Mouse (Mus musculus) c-Kit-positive CD71-positive TER-119-negative erythroid progenitor cells, embryonic 14.5 days (primary cell): ENCODE results near the gene Prune1.

Experiments
- DNase-seq: peaks from one replicate; pipeline ENCODE4 v3.0.0-alpha.2; 2013; ENCODE audit warnings: low read depth

The Prune1 gene

GRCm38 (mm10) chr3:95277149-95277551 lies 4.7 kb downstream of the Prune1 start:
- no peak for DNase-seq

- DNase-seq, result no peak
These were observed 5.4 kb downstream of the Prune1 start for GRCm38 (mm10) chr3:95276428-95276934.

GRCm38 (mm10) chr3:95275161-95275560 lies 6.7 kb downstream of the Prune1 start:
- DNase-seq, result no peak

GRCm38 (mm10) chr3:95274453-95274852 lies 7.4 kb downstream of the Prune1 start:
- DNase-seq, result no peak

GRCm38 (mm10) chr3:95273471-95273870 lies 8.4 kb downstream of the Prune1 start:
- no peak for DNase-seq

GRCm38 (mm10) chr3:95270766-95271364 lies 11.0 kb downstream of the Prune1 start:
- no peak for DNase-seq

- no peak for DNase-seq
These were observed 12.1 kb downstream of the Prune1 start for GRCm38 (mm10) chr3:95269789-95270188.

- no peak for DNase-seq
These were observed 14.0 kb downstream of the Prune1 start for GRCm38 (mm10) chr3:95267855-95268254.

DNA sequence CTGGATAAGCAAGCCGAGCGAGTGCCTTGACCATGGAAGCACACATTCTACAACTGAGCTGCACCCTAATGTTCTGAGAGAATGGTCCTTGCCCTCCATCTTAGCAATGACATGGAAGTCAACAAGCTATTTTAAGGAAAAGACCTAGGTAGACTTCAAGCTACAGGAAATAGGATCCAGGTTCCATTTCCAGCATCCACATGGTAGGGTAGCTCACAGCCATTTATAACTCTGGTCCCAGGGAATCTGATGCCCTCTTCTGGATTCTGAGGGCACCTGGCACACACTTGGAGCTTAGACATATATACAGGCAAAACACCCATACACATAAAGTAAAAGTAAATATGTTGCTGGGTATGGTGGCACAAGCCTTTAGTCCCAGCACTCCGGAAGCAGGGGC lies 15.8 kb downstream of the Prune1 start:
- no peak for DNase-seq

GRCm38 (mm10) chr3:95264724-95265123 lies 17.2 kb downstream of the Prune1 start:
- no peak for DNase-seq

- peak; percentile 56 for DNase-seq
These were observed 18.7 kb downstream of the Prune1 start for GRCm38 (mm10) chr3:95263089-95263739.

DNA sequence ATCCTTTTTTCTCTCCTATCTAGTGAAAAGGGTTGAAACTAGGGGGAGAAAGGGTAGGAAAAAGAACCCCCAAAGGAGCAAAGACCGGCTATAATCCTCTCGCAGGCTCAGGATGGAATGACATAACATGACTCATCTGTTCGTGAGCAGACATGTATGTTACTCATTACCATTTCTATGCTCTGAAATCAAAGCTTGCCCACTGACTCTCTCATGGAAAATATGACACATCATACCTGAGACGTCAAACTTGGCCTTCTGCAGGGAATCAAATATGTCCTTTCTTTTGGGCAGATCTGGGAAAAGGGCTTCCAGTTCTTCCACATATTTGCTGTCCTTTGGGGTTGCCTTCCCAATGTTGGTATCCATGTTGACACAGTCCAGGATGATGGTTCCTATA lies 19.9 kb downstream of the Prune1 start:
- DNase-seq, result no peak

DNA sequence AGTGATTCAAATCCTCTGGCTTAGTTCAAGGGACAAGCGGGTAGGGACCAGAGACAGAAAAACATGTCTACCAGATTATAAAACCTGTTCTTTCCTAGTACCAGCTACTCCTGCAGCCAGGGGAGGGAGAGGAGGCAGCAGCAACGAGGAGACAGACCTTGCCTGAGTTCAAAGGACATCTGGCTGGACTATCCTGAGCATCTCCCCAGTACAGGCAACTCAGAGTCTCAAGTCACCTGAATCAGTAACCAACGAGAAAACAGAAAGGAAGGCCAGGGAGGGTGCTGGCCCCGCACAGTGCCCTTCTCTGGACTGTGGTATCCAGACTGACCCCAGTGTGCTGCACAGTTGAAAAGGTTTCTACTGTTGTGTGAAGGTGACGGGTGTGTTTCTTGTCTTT lies 24.9 kb downstream of the Prune1 start:
- no peak for DNase-seq

DNA sequence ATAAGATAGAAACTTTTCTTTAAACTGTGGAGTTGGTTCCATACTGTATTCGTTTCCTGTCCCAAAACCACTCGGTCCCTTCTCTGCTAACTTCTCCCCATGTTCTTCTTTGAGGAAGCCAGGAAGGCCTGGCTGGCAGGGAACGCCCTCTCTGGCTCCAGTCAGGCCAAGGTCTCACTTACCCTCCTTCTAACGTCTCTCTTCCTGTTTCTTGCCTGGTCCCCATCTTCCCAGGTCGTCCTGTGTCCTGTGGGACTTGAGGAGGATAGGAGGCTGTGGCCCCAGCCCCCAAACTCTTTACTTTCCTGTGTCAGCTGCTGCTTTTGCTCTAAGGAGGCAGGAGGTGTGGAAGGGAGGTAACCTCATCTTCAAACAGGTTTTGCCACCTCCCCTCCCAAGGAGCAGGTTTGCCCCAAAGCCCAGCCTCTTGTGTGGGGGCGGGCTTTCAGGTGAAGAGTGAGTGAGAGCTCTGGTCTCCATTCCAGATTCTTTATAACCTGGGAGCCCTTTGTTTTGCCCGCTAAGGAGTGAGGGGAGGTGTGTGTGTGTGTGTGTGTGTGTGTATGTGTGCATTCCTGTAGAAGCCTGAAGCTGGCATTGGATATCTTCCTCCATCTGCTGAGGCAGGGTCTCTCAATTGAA lies 31.0 kb downstream of the Prune1 start, which contains the start of gene Bnipl:
Gene Bnipl, minus strand, starts transcription at position 411 of the 642 bp plus-strand sequence.
- DNase-seq, result no peak

DNA sequence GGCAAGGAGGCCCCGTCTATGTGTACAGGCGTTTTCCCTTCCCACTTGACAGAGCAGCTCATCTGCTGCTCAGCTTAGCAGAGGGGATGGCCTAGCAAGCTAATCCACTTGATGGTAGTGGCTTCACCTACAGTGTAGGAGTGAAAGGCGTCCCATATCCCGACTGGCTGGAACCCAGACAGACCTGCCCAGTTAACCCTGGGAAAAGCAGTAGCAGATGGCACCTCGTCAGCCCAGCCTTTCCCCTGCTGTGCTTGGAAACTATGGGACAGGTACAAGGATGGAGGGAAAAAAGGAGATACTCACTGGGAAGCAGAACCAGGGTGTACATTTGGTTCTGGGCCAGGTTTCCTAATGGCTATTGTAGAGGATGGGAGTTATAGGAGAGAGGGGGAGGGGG lies 31.5 kb downstream of the Prune1 start:
- no peak for DNase-seq

DNA sequence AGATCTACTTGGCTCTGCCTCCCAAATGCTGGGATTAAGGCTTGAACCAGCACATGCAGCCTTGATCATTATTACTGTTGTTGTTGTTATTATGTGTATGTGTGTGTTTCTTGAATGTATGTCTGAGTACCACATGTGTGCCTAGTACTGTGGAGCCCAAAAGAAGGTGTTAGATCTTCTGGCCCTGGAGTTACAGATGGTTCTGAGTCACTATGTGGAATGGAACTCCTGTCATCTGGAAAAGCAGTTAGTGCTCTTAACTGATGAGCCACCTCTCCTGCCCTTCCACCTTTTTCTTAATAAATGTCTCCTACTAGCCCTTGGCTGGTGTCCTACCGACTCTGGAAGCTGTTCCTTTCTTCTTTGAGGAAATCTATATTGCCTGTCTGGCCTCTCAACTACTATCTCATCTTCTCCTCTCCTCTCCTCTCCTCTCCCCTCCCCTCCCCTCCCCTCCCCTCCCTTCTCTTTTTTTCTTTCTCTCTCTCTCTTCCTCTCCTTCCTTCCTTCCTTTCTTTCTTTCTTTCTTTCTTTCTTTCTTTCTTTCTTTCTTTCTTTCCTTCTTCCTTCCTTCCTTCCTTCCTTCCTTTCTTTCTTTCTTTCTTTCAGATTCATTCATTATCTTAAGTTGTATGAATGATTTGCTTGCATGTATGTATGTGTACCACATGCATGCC lies 34.1 kb downstream of the Prune1 start:
- no peak for DNase-seq

- no peak for DNase-seq
These were observed 35.2 kb downstream of the Prune1 start for GRCm38 (mm10) chr3:95246465-95247231.

- DNase-seq, result no peak
These were observed 38.8 kb downstream of the Prune1 start for GRCm38 (mm10) chr3:95243086-95243485.

DNA sequence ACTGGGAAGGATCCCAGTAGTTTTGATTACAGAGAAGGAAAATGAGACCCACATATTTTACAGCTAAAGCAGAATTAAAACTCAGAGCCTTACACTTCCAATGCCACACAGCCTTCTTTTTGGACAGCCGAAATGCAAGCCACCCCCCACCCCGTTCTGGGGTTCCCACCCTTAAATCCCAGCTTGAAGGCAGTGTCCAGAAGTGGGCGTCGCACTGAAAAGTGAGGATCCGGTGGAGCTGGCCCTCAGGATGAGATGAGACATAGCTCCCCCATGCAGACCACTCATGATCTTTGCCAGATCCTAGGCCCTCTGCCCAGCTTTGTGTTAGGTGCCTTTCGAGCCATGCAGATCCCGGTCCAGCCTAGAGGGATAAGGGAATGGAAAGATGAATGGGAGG lies 40.4 kb downstream of the Prune1 start, which contains the start of gene Gm128:
Gene Gm128, minus strand, starts transcription at position 101 of the 400 bp plus-strand sequence.
- no peak for DNase-seq

- no peak for DNase-seq
These were observed 41.0 kb downstream of the Prune1 start for GRCm38 (mm10) chr3:95240900-95241299.

DNA sequence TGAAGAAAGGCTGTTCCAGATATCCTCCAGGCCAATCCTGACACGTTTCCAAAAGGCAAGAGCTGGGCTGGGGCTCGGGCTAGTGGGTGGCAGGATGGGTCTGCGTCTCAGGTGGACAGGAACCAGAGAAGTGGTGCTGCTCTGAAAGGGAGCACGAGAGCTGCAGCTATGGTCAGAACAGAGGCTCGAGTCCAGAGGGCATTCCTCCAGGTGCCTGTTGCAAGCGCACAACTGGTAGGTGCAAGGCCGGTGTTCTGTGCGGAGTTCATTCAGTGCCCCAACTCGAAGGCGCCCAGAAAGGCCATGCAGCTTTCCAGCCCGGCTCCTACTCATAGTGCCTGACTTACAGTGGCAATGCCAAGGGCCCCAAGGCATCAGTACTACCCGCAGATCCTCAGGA lies 41.9 kb downstream of the Prune1 start:
- no peak for DNase-seq

- DNase-seq, result no peak
These were observed 42.9 kb downstream of the Prune1 start for GRCm38 (mm10) chr3:95239022-95239421.
